ENCODE assay signal across 22 mouse cellular contexts in the genomic region with DNA sequence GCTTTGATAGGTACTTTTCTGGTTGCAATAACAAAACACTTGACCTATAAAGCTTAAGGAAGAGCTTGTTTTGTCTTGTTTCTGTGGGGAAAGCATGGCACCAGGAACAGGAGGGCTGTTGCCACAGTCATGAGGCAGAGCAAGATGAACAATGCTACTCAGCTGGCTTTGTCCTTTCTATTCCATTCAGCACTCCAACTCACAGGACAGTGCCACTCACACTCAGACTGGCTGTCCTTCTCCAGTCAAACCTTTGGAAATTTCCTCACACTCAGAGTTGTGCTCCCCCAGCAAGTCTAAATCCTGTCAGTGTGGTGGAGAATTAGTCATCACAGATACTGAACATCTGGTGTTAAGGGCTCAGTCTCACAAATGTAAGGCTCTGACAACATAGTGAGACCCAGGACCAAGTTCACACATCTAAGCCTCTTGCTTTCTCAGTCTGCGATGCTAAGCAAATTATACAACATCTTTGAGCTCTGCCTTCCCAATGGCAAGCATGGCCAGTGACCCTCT.
DNase-seq lines count a peak whose midpoint lies in the region; ATAC-seq lines count a peak whose summit lies in the region.
"Had no signal": no experiment of that assay in that cellular context is flagged by ENCODE, and none has a peak within 500 bp of the region (broad histone marks: within the 10 kb centered on the region; RNA-seq: fewer than 3 reads in every experiment).

No protein-coding gene starts in this region.

- 0 out of 2 replicates have a peak overlapping the region, but pooled peaks have one; percentile 35 for H3K27ac ChIP-seq in limb, embryonic 12.5 days
- no peak overlapping the region for H3K27ac ChIP-seq in limb, embryonic 10.5 days
- H3K27ac ChIP-seq: embryonic facial prominence, embryonic 12.5 days; forebrain, embryonic 13.5 days; heart, embryonic 13.5 days; hindbrain, embryonic 13.5 days; hindbrain, postnatal 0 days had no signal

- H3K4me3 ChIP-seq in limb, embryonic 12.5 days (replicated peaks), result no peak overlapping the region
- no peak overlapping the region for H3K4me3 ChIP-seq in limb, embryonic 10.5 days
- H3K4me3 ChIP-seq: embryonic facial prominence, embryonic 12.5 days; forebrain, embryonic 13.5 days; heart, embryonic 13.5 days; hindbrain, embryonic 13.5 days had no signal

- DNase-seq in frontal cortex, postnatal 36 days (ENCODE audit: low spot score in 2 of 2), result no peak
- DNase-seq in limb, embryonic 10.5 days (ENCODE audit: low spot score), result no peak
- DNase-seq in NIH3T3 (ENCODE audit: low read depth), result peak; percentile 9
- peak; percentile 23 for DNase-seq in gonadal fat pad, adult 2 months (ENCODE audit: low read depth)
- DNase-seq in spleen, postnatal 14 days (ENCODE audit: low spot score in 2 of 2), result no peak
- no peak for DNase-seq in urinary bladder, postnatal 10 days (ENCODE audit: low spot score)
- DNase-seq: adrenal gland, postnatal 25 days; cerebellum, adult 2 months; cerebellum, postnatal 10 days; embryo, embryonic 11 days; gastrocnemius, postnatal 36 days; kidney, adult 11 months had no signal

- no peaks in the 10 kb centered on the region for H3K9me3 ChIP-seq in limb, embryonic 12.5 days
- H3K9me3 ChIP-seq in limb, embryonic 10.5 days (replicated peaks), result no peaks in the 10 kb centered on the region
- H3K9me3 ChIP-seq: embryonic facial prominence, embryonic 12.5 days; forebrain, embryonic 13.5 days; G1E; heart, embryonic 13.5 days; hindbrain, embryonic 13.5 days had no signal

- peak; percentile 82 for ATAC-seq in frontal cortex, adult (ENCODE audit: low TSS enrichment)
- ATAC-seq in limb, embryonic 12.5 days (ENCODE audit: insufficient number of reproducible peaks, insufficient read depth, low FRiP score, low TSS enrichment, low read depth), result no peak
- ATAC-seq: CD4-positive, CD25-positive, alpha-beta regulatory T cell, adult 4 months; forebrain, embryonic 13.5 days; forebrain, postnatal 0 days; hindbrain, postnatal 0 days had no signal

- peaks cover 13% of the 10 kb centered on the region for H3K4me1 ChIP-seq in limb, embryonic 12.5 days (replicated peaks)
- H3K4me1 ChIP-seq in limb, embryonic 10.5 days, result no peaks in the 10 kb centered on the region
- H3K4me1 ChIP-seq: embryonic facial prominence, embryonic 12.5 days; forebrain, embryonic 13.5 days; hindbrain, embryonic 13.5 days had no signal

- H3K9ac ChIP-seq in limb, embryonic 12.5 days (replicated peaks), result no peak overlapping the region
- H3K9ac ChIP-seq: embryonic facial prominence, embryonic 12.5 days; forebrain, embryonic 13.5 days; forebrain, postnatal 0 days; heart, embryonic 13.5 days; hindbrain, embryonic 13.5 days had no signal

- 80% methylated on average over 1 of the region's 1 CpGs for WGBS in limb, embryonic 12.5 days
- WGBS in limb, embryonic 10.5 days, result 89% methylated on average over 1 of the region's 1 CpGs

- no peaks in the 10 kb centered on the region for H3K36me3 ChIP-seq in limb, embryonic 12.5 days
- no peaks in the 10 kb centered on the region for H3K36me3 ChIP-seq in limb, embryonic 10.5 days
- H3K36me3 ChIP-seq: embryonic facial prominence, embryonic 12.5 days; G1E; heart, embryonic 13.5 days; hindbrain, embryonic 13.5 days had no signal

- H3K4me2 ChIP-seq in limb, embryonic 12.5 days, result no peak overlapping the region
- H3K4me2 ChIP-seq: embryonic facial prominence, embryonic 12.5 days; forebrain, embryonic 13.5 days; heart, embryonic 13.5 days; hindbrain, embryonic 13.5 days had no signal

- H3K27me3 ChIP-seq in limb, embryonic 12.5 days, result no peaks in the 10 kb centered on the region
- H3K27me3 ChIP-seq in limb, embryonic 10.5 days (ENCODE audit: low read depth, poor library complexity, severe bottlenecking), result no peaks in the 10 kb centered on the region
- H3K27me3 ChIP-seq: embryonic facial prominence, embryonic 12.5 days; forebrain, embryonic 13.5 days; heart, embryonic 13.5 days; hindbrain, embryonic 13.5 days had no signal

Comparison
In these comparisons a context has a peak if more than half of its experiments do, and no peak if none do; other contexts are left out.
1. DNase-seq: peak in NIH3T3 (single experiment) and gonadal fat pad, adult 2 months (single experiment); none in frontal cortex, postnatal 36 days (0 of 2), limb, embryonic 10.5 days (single experiment), spleen, postnatal 14 days (0 of 2) and urinary bladder, postnatal 10 days (single experiment).